ENCODE assay signal across 13 mouse cellular contexts in the genomic region with DNA sequence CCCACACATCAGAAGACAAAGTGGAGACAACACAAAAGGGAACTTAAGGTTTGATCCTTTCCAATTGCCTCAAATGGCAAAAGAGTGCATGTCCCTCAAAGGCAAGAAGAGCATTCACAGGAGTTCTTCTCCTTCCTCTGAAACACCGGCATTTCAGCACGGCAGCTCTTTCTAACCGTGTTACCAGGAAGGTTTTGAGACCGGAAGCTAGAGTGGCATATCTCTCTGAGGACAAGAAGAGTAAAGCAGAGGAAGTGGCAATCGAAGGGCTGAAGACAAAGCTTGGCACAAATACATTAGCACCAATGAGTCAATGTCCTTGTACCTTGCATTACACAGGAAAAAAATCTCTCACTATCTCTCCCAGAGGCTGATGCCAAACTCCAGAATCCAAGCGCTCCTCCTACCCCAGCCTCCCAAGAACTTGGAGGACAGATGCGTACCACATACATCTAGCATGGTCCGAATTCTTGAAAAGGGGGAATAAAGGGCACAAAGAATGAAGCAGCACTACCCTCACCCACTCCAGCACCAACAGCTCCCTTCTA. TPM values are rescaled to one million over a fixed set of nuclear protein-coding genes. Genes with fewer than 3 reads are reported as not detected.
DNase-seq lines count a peak whose midpoint lies in the region; ATAC-seq lines count a peak whose summit lies in the region.
"Had no signal": no experiment of that assay in that cellular context is flagged by ENCODE, and none has a peak within 500 bp of the region (broad histone marks: within the 10 kb centered on the region; RNA-seq: fewer than 3 reads in every experiment).

No protein-coding gene starts in this region.

- ATAC-seq in midbrain, embryonic 11.5 days (ENCODE audit: low FRiP score) = no peak
- no peak for ATAC-seq in midbrain, embryonic 16.5 days
- ATAC-seq in liver, embryonic 15.5 days (ENCODE audit: insufficient read depth) = no peak
- no peak for ATAC-seq in cerebellum, adult (ENCODE audit: insufficient number of reproducible peaks, low FRiP score, low TSS enrichment)
- ATAC-seq in hindbrain, embryonic 16.5 days = no peak
- ATAC-seq: intestine, embryonic 16.5 days had no signal

- H3K36me3 ChIP-seq in midbrain, embryonic 11.5 days (ENCODE audit: control insufficient read depth, insufficient read depth, low read length) = no peaks in the 10 kb centered on the region
- H3K36me3 ChIP-seq in midbrain, embryonic 16.5 days (ENCODE audit: control insufficient read depth, insufficient read depth, low read length) = no peaks in the 10 kb centered on the region
- no peaks in the 10 kb centered on the region for H3K36me3 ChIP-seq in liver, embryonic 15.5 days (replicated peaks)
- H3K36me3 ChIP-seq in hindbrain, embryonic 16.5 days (ENCODE audit: control insufficient read depth, insufficient read depth, low read length) = no peaks in the 10 kb centered on the region

- H3K4me2 ChIP-seq in midbrain, embryonic 11.5 days = no peak overlapping the region
- no peak overlapping the region for H3K4me2 ChIP-seq in midbrain, embryonic 16.5 days (ENCODE audit: low read length)
- H3K4me2 ChIP-seq in liver, embryonic 15.5 days = peak overlapping the region; percentile 10; the same call in 1 of the 2 replicates
- no peak overlapping the region for H3K4me2 ChIP-seq in hindbrain, embryonic 16.5 days (ENCODE audit: low read length)
- H3K4me2 ChIP-seq: lung, embryonic 14.5 days had no signal

- WGBS in midbrain, embryonic 11.5 days = 90% methylated on average over 8 of the region's 8 CpGs
- 90% methylated on average over 8 of the region's 8 CpGs for WGBS in midbrain, embryonic 16.5 days
- WGBS in liver, embryonic 15.5 days (ENCODE audit: insufficient replicate concordance) = 39% methylated on average over 8 of the region's 8 CpGs
- WGBS in hindbrain, embryonic 16.5 days = 91% methylated on average over 8 of the region's 8 CpGs

- no peaks in the 10 kb centered on the region for H3K27me3 ChIP-seq in midbrain, embryonic 11.5 days (ENCODE audit: control insufficient read depth, insufficient read depth, low read length)
- H3K27me3 ChIP-seq in midbrain, embryonic 16.5 days (ENCODE audit: control insufficient read depth, insufficient read depth, low read depth, low read length) = no peaks in the 10 kb centered on the region
- H3K27me3 ChIP-seq in liver, embryonic 15.5 days = no peaks in the 10 kb centered on the region
- no peaks in the 10 kb centered on the region for H3K27me3 ChIP-seq in hindbrain, embryonic 16.5 days (replicated peaks; ENCODE audit: control insufficient read depth, insufficient read depth, low read length)

- DNase-seq in adrenal gland, adult 2 months = peak; percentile 66
- no peak for DNase-seq in adrenal gland, adult 8-10 months
- peak; percentile 28 for DNase-seq in midbrain, embryonic 11.5 days (ENCODE audit: low spot score, missing footprints)
- DNase-seq in thymus, postnatal 25 days = peak; percentile 62
- DNase-seq: cerebellum, adult 8-10 months; heart, postnatal 4 days; kidney, postnatal 14 days; lung, embryonic 14.5 days had no signal

- H3K9me3 ChIP-seq in midbrain, embryonic 11.5 days (ENCODE audit: control insufficient read depth, low read length) = no peaks in the 10 kb centered on the region
- no peaks in the 10 kb centered on the region for H3K9me3 ChIP-seq in midbrain, embryonic 16.5 days (replicated peaks; ENCODE audit: control insufficient read depth, low read length, poor library complexity, severe bottlenecking)
- H3K9me3 ChIP-seq in liver, embryonic 15.5 days (replicated peaks) = no peaks in the 10 kb centered on the region
- H3K9me3 ChIP-seq in hindbrain, embryonic 16.5 days (ENCODE audit: control insufficient read depth, low read length) = no peaks in the 10 kb centered on the region

- H3K27ac ChIP-seq in midbrain, embryonic 11.5 days (ENCODE audit: low read depth, low read length) = no peak overlapping the region
- no peak overlapping the region for H3K27ac ChIP-seq in midbrain, embryonic 16.5 days (ENCODE audit: low read length)
- no peak overlapping the region for H3K27ac ChIP-seq in liver, embryonic 15.5 days (replicated peaks)
- H3K27ac ChIP-seq in hindbrain, embryonic 16.5 days (ENCODE audit: low read depth, low read length) = no peak overlapping the region

- H3K4me1 ChIP-seq in midbrain, embryonic 11.5 days (ENCODE audit: control insufficient read depth, insufficient read depth, low read length) = peaks cover 4% of the 10 kb centered on the region; the same call in 1 of the 2 replicates
- H3K4me1 ChIP-seq in midbrain, embryonic 16.5 days (ENCODE audit: control insufficient read depth, insufficient read depth, low read length) = peaks cover 7% of the 10 kb centered on the region; the same call in 1 of the 2 replicates
- peaks cover 65% of the 10 kb centered on the region for H3K4me1 ChIP-seq in liver, embryonic 15.5 days (replicated peaks)
- peaks cover 3% of the 10 kb centered on the region; the same call in 1 of the 2 replicates for H3K4me1 ChIP-seq in hindbrain, embryonic 16.5 days (ENCODE audit: control insufficient read depth, insufficient read depth, low read depth, low read length)

- H3K9ac ChIP-seq in midbrain, embryonic 11.5 days (ENCODE audit: low read length) = no peak overlapping the region
- no peak overlapping the region for H3K9ac ChIP-seq in midbrain, embryonic 16.5 days (ENCODE audit: low read depth, low read length)
- H3K9ac ChIP-seq in liver, embryonic 15.5 days = no peak overlapping the region
- no peak overlapping the region for H3K9ac ChIP-seq in hindbrain, embryonic 16.5 days (ENCODE audit: low read depth, low read length)
- H3K9ac ChIP-seq: lung, embryonic 14.5 days had no signal

- H3K4me3 ChIP-seq in midbrain, embryonic 11.5 days (ENCODE audit: low read depth, low read length) = no peak overlapping the region
- no peak overlapping the region for H3K4me3 ChIP-seq in midbrain, embryonic 16.5 days (ENCODE audit: low read depth, low read length)
- no peak overlapping the region for H3K4me3 ChIP-seq in liver, embryonic 15.5 days (replicated peaks)
- no peak overlapping the region for H3K4me3 ChIP-seq in hindbrain, embryonic 16.5 days (ENCODE audit: low read length)

RNA-seq across cellular contexts. Expression of gene Jak1, which starts 4.3 kb away (rescaled TPM):
- 100 to 1,000 TPM; 116 to 157 TPM for total RNA-seq in adrenal gland, adult 2 months (2021)
- 78.1 and 118 TPM in 2 replicates for polyA plus RNA-seq in adrenal gland, adult 2 months (2012; rRNA removed)
- total RNA-seq in adrenal gland, adult 8-10 months (2022) = 100 to 1,000 TPM; 124 to 155 (median 151) TPM
- 52.2 and 58.2 TPM in 2 replicates for polyA plus RNA-seq in midbrain, embryonic 11.5 days (2014; fragmentation: Nextera tagmentation; extraction: Ambion mirVana)
- polyA plus RNA-seq in midbrain, embryonic 16.5 days (2015; fragmentation: Nextera tagmentation; extraction: Ambion mirVana) = 74.9 and 85.3 TPM in 2 replicates
- 42.4 and 44.7 TPM in 2 replicates for polyA plus RNA-seq in liver, embryonic 15.5 days (2015; fragmentation: Nextera tagmentation; extraction: Ambion mirVana)
- 89.4 and 103 TPM in 2 replicates for polyA plus RNA-seq in hindbrain, embryonic 16.5 days (2015; fragmentation: Nextera tagmentation; extraction: Ambion mirVana)
